Mouse (Mus musculus) ZHBTc4 (cell line): ENCODE results near the gene Tecta.
A peak's percentile ranks its signal among the peaks of the same experiment; 100 is the strongest.

Source experiments
- DNase-seq: peaks from one replicate; pipeline ENCODE4 v3.0.0-alpha.2; 2011; ENCODE audit warnings: low read depth, low spot score

The Tecta gene

GRCm38 (mm10) chr9:42321442-42321841 is 78.3 kb downstream of the Tecta start:
- DNase-seq: no peak

GRCm38 (mm10) chr9:42320616-42321015 is 79.1 kb downstream of the Tecta start:
- DNase-seq: peak; percentile 44

- DNase-seq: no peak
Measured at GRCm38 (mm10) chr9:42318455-42318987, 81.2 kb downstream of the Tecta start.

GRCm38 (mm10) chr9:42317337-42317736 is 82.4 kb downstream of the Tecta start:
- no peak for DNase-seq

GRCm38 (mm10) chr9:42315816-42316215 is 83.9 kb downstream of the Tecta start:
- DNase-seq: no peak

- peak; percentile 87 for DNase-seq
Measured at GRCm38 (mm10) chr9:42314959-42315358, 84.8 kb downstream of the Tecta start.

- no peak for DNase-seq
Measured at GRCm38 (mm10) chr9:42314388-42314787, 85.3 kb downstream of the Tecta start.

GRCm38 (mm10) chr9:42313872-42314271 is 85.9 kb downstream of the Tecta start:
- peak; percentile 64 for DNase-seq

GRCm38 (mm10) chr9:42311311-42311710 is 88.4 kb downstream of the Tecta start:
- DNase-seq: peak; percentile 59

GRCm38 (mm10) chr9:42303894-42304293 is 95.8 kb downstream of the Tecta start:
- no peak for DNase-seq

GRCm38 (mm10) chr9:42301082-42301633 is 98.6 kb downstream of the Tecta start:
- DNase-seq: no peak

- no peak for DNase-seq
Measured at GRCm38 (mm10) chr9:42296297-42296922, 103.3 kb downstream of the Tecta start.

GRCm38 (mm10) chr9:42294131-42294530 is 105.6 kb downstream of the Tecta start:
- DNase-seq: no peak

GRCm38 (mm10) chr9:42293596-42293995 is 106.1 kb downstream of the Tecta start:
- DNase-seq: no peak

- no peak for DNase-seq
Measured at GRCm38 (mm10) chr9:42293051-42293450, 106.7 kb downstream of the Tecta start.

- DNase-seq: no peak
Measured at GRCm38 (mm10) chr9:42279676-42280075, 120.1 kb downstream of the Tecta start.
